Mouse (Mus musculus): ENCODE measurements around the gene Diablo.

DNA sequence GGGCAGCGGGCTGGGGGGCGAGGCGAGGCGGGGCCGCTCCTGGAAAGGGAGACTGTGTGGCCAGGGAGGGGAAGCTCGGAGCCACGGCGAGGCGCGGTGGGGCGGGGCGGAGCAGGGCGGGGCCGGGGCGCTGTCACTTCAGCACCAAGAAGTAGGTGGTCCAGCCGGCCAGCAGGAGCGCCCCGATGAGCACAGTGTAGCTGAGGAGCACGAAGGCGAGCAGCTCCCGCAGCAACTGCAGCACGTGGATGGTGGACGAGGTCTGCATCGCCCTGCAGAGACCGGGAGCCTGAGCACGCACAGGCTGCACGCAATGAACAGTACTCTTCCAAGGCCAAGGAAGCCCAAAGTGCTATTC, 396 bp upstream of the Diablo start:
- no peak for TF ChIP-seq CTCF (IDR thresholded peaks at IDR 0.05; ENCODE audit: borderline replicate concordance, control insufficient read depth, extremely low read depth, insufficient read depth, low read length, poor library complexity)
- no peak for TF ChIP-seq POLR2A (IDR thresholded peaks at IDR 0.05; ENCODE audit: control insufficient read depth, extremely low read depth, insufficient read depth, low read length, poor library complexity)

Data from thymus, adult 2 months (tissue).